Mouse (Mus musculus): ENCODE data around the gene Olfr1426. TPM values are rescaled to one million over a fixed set of nuclear protein-coding genes. Genes with fewer than 3 reads are reported as not detected.
"Not testable (repeated sequence)": the region's sequence is repeated elsewhere in the genome, so short reads cannot be mapped to it uniquely, and the experiment has no call there.

Gene Olfr1426
- not detected for total RNA-seq (2021)

GRCm38 (mm10) chr19:12091913-12092312 is at the start of gene Olfr1426:
Gene Olfr1426 (minus strand): TSS chr19:12092013.
- DNase-seq (ENCODE audit: low spot score) = no peak
- intact Hi-C loops (cut with DNase I) = no loop called here

GRCm38 (mm10) chr19:12134289-12134688 is 42.5 kb upstream of the Olfr1426 start:
- intact Hi-C loops (cut with DNase I) = no loop called here
- DNase-seq (ENCODE audit: low spot score) = no peak

- intact Hi-C loops (cut with DNase I) = no loop called here
- DNase-seq (ENCODE audit: low spot score) = no peak
Measured at GRCm38 (mm10) chr19:12123103-12123502, 31.3 kb upstream of the Olfr1426 start, which contains the start of gene Olfr76. Gene Olfr76 (minus strand): TSS chr19:12123203.

- no peak for DNase-seq (ENCODE audit: low spot score)
- intact Hi-C loops (cut with DNase I) = no loop called here
Measured at GRCm38 (mm10) chr19:12116464-12116863, 24.7 kb upstream of the Olfr1426 start.

- DNase-seq (ENCODE audit: low spot score) = no peak
- intact Hi-C loops (cut with DNase I) = no loop called here
Measured at GRCm38 (mm10) chr19:12115797-12116196, 24.0 kb upstream of the Olfr1426 start, which contains the start of gene Olfr1428. Gene Olfr1428 (minus strand): TSS chr19:12115897.

GRCm38 (mm10) chr19:12113807-12114206 is 22.0 kb upstream of the Olfr1426 start:
- intact Hi-C loops (cut with DNase I) = no loop called here
- no peak for DNase-seq (ENCODE audit: low spot score)

GRCm38 (mm10) chr19:12104541-12104940 is 12.7 kb upstream of the Olfr1426 start:
- no peak for DNase-seq (ENCODE audit: low spot score)
- intact Hi-C loops (cut with DNase I) = no loop called here

- intact Hi-C loops (cut with DNase I) = no loop called here
Measured at GRCm38 (mm10) chr19:12103234-12103633, 11.4 kb upstream of the Olfr1426 start, which contains the start of gene Olfr1427. Gene Olfr1427 (minus strand): TSS chr19:12103334.

GRCm38 (mm10) chr19:12077631-12078030 is 14.2 kb downstream of the Olfr1426 start, which contains the start of gene Olfr1425:
Gene Olfr1425 (minus strand): TSS chr19:12077731.
- DNase-seq (ENCODE audit: low spot score); intact Hi-C loops (cut with DNase I): not testable (repeated sequence)

More at GRCm38 (mm10) chr19:12103234-12103633, 11.4 kb upstream of the Olfr1426 start, which contains the start of gene Olfr1427:
- DNase-seq (ENCODE audit: low spot score) = no peak

GRCm38 (mm10) chr19:12069546-12069945 is 22.3 kb downstream of the Olfr1426 start:
- intact Hi-C loops (cut with DNase I); DNase-seq (ENCODE audit: low spot score): not testable (repeated sequence)

GRCm38 (mm10) chr19:12067806-12068205 is 24.0 kb downstream of the Olfr1426 start:
- DNase-seq (ENCODE audit: low spot score); intact Hi-C loops (cut with DNase I): not testable (repeated sequence)

GRCm38 (mm10) chr19:12062582-12062981 is 29.2 kb downstream of the Olfr1426 start, which contains the start of gene Olfr1424:
Gene Olfr1424 (minus strand): TSS chr19:12062682.
- intact Hi-C loops (cut with DNase I); DNase-seq (ENCODE audit: low spot score): not testable (repeated sequence)

- no peak for DNase-seq (ENCODE audit: low spot score)
- intact Hi-C loops (cut with DNase I) = no loop called here
Measured at GRCm38 (mm10) chr19:12043163-12043562, 48.6 kb downstream of the Olfr1426 start.

- intact Hi-C loops (cut with DNase I) = no loop called here
- no peak for DNase-seq (ENCODE audit: low spot score)
Measured at GRCm38 (mm10) chr19:12041217-12041616, 50.6 kb downstream of the Olfr1426 start, which contains the start of gene Olfr1423. Gene Olfr1423 (minus strand): TSS chr19:12041317.

GRCm38 (mm10) chr19:12037727-12038126 is 54.1 kb downstream of the Olfr1426 start:
- no peak for DNase-seq (ENCODE audit: low spot score)
- intact Hi-C loops (cut with DNase I) = no loop called here

Other genes starting within 250 kb of the Olfr1426 start
- not detected for gene Olfr1418, start 230.9 kb downstream of the Olfr1426 start, total RNA-seq (2021)
- not detected for gene Olfr1419, start 216.9 kb downstream of the Olfr1426 start, total RNA-seq (2021)
- gene Olfr1420, start 205.4 kb downstream of the Olfr1426 start, total RNA-seq (2021) = not detected
- gene Patl1, start 179.6 kb downstream of the Olfr1426 start, total RNA-seq (2021) = 10 to 100 TPM; 25.1 to 25.7 TPM
- 10 to 100 TPM; 89.3 to 92.0 TPM for gene Osbp, start 126.1 kb downstream of the Olfr1426 start, total RNA-seq (2021)
- gene Olfr1423, start 50.7 kb downstream of the Olfr1426 start, total RNA-seq (2021) = not detected
- not detected for gene Olfr1424, start 29.3 kb downstream of the Olfr1426 start, total RNA-seq (2021)
- gene Olfr1425, start 14.3 kb downstream of the Olfr1426 start, total RNA-seq (2021) = not detected
- gene Olfr1427, start 11.3 kb upstream of the Olfr1426 start, total RNA-seq (2021) = not detected
- gene Olfr1428, start 23.9 kb upstream of the Olfr1426 start, total RNA-seq (2021) = not detected
- gene Olfr76, start 31.2 kb upstream of the Olfr1426 start, total RNA-seq (2021) = not detected
- not detected for gene Olfr1555-ps1, start 78.1 kb upstream of the Olfr1426 start, total RNA-seq (2021)
- not detected for gene Olfr1431, start 108.6 kb upstream of the Olfr1426 start, total RNA-seq (2021)
- not detected for gene Olfr1432, start 140.6 kb upstream of the Olfr1426 start, total RNA-seq (2021)
- not detected for gene Olfr262, start 149.6 kb upstream of the Olfr1426 start, total RNA-seq (2021)
- not detected for gene Olfr235, start 169.0 kb upstream of the Olfr1426 start, total RNA-seq (2021)
- gene Olfr1434, start 187.8 kb upstream of the Olfr1426 start, total RNA-seq (2021) = not detected
- not detected for gene Olfr1436, start 207.1 kb upstream of the Olfr1426 start, total RNA-seq (2021)
- not detected for gene Olfr1437, start 233.1 kb upstream of the Olfr1426 start, total RNA-seq (2021)
- gene Olfr1438-ps1, start 243.9 kb upstream of the Olfr1426 start, total RNA-seq (2021) = not detected